Mouse (Mus musculus) liver, adult 2 months (tissue): Measurements from ENCODE around the gene Ubash3a. TPM values are rescaled to one million over a fixed set of nuclear protein-coding genes. Genes with fewer than 3 reads are reported as not detected.

ENCODE experiments used
- DNase-seq: peaks from one replicate; pipeline ENCODE4 v3.0.0-alpha.2; 2011; ENCODE audit warnings: low read depth, low spot score; ENCODE audit errors: extremely low read depth
- H3K27ac ChIP-seq: fragments of 200-500 bp; replicated peaks from 2 replicates; pipeline ENCODE4 v1.5.1; 2012; ENCODE audit warnings: low read depth, mild to moderate bottlenecking, control low read depth, inconsistent platforms, low read length; ENCODE audit not compliant: insufficient read depth
- H3K27me3 ChIP-seq: fragments of 200-500 bp; 2 replicates; pipeline ENCODE4 v1.6.1; 2012; ENCODE audit warnings: mild to moderate bottlenecking, moderate library complexity, low read length, inconsistent platforms; ENCODE audit not compliant: control insufficient read depth, insufficient read depth
- H3K36me3 ChIP-seq: fragments of 200-500 bp; 2 replicates; pipeline ENCODE4 v1.6.1; 2012; ENCODE audit warnings: low read length, inconsistent platforms; ENCODE audit not compliant: control insufficient read depth, insufficient read depth
- H3K4me1 ChIP-seq: fragments of 200-500 bp; 2 replicates; pipeline ENCODE4 v1.6.1; 2011; ENCODE audit warnings: low read length; ENCODE audit not compliant: control insufficient read depth, insufficient read depth
- H3K4me3 ChIP-seq: fragments of 200-500 bp; 2 replicates; pipeline ENCODE4 v1.5.1; 2011; ENCODE audit warnings: low read depth, mild to moderate bottlenecking, control low read depth, low read length, moderate library complexity; ENCODE audit not compliant: insufficient read depth
- H3K79me2 ChIP-seq: fragments of 200-500 bp; 2 replicates; pipeline ENCODE4 v1.6.1; 2012; ENCODE audit warnings: inconsistent platforms, mild to moderate bottlenecking, low read length, moderate library complexity; ENCODE audit not compliant: control insufficient read depth, insufficient read depth
- H3K9ac ChIP-seq: fragments of 200-500 bp; 2 replicates; pipeline ENCODE4 v1.6.1; 2012; ENCODE audit warnings: low read depth, mild to moderate bottlenecking, control low read depth, inconsistent platforms, low read length
- CTCF ChIP-seq: fragments of 200-500 bp; IDR thresholded peaks from 2 replicates; pipeline ENCODE4 v1.5.1; 2011; ENCODE audit warnings: low read depth, low read length, control low read depth
- POLR2A ChIP-seq: fragments of 200-500 bp; IDR thresholded peaks from 2 replicates; pipeline ENCODE4 v1.6.1; 2011; ENCODE audit warnings: low read length, control low read depth; ENCODE audit not compliant: insufficient read depth; ENCODE audit errors: extremely low read depth
- WGBS: fragments of 180-500 bp; shearing (Covaris S2); methylation state at CpG from one replicate; pipeline ENCODE4 v1.1.7; 2018; 5-methylcytosine and 5-hydroxymethylcytosine counted together
- polyA plus RNA-seq: library from polyadenylated mRNA; depleted of rRNA; stranded (reverse); fragments of >200 nt; gene quantifications from 2 replicates; pipeline ENCODE4 v1.2.3, GENCODE M21; 2012
- total RNA-seq: library from RNA; depleted of rRNA; stranded (reverse); fragments of >200 nt; gene quantifications from 2 replicates; pipeline ENCODE4 v1.2.3, GENCODE M21; 2014

Ubash3a gene
- total and polyA plus RNA-seq, 2 experiments: 0.09 to 0.31 TPM

DNA sequence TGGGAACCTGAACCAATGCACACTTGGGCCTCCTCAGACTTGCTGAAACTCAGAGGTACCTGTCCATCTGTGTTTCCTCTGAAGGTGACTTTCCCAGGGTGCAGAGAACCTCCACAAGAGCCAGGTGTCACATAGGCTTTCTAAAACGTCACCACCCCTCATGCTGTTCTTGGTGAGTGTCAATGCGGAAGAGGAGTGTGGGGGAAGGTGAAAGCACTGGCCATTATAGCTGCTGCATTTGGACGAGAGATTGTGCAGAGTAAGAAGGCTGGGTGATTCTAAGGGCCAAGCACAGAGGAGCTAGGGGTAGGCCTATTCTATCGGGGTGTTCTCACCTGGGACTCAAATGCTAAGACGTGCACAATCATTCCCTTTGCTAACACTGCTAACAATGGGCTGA, 46.3 kb downstream of the Ubash3a start:
- no peak overlapping the region for H3K27ac ChIP-seq
- H3K36me3 ChIP-seq: no peaks in the 10 kb centered on the region
- H3K27me3 ChIP-seq: no peaks in the 10 kb centered on the region
- H3K4me3 ChIP-seq: no peak overlapping the region
- DNase-seq: no peak
- TF ChIP-seq POLR2A (no peak), CTCF (no peak)
- H3K4me1 ChIP-seq: no peaks in the 10 kb centered on the region
- no peaks in the 10 kb centered on the region for H3K79me2 ChIP-seq
- H3K9ac ChIP-seq: no peak overlapping the region
- 61% methylated on average over 5 of the region's 5 CpGs for WGBS

DNA sequence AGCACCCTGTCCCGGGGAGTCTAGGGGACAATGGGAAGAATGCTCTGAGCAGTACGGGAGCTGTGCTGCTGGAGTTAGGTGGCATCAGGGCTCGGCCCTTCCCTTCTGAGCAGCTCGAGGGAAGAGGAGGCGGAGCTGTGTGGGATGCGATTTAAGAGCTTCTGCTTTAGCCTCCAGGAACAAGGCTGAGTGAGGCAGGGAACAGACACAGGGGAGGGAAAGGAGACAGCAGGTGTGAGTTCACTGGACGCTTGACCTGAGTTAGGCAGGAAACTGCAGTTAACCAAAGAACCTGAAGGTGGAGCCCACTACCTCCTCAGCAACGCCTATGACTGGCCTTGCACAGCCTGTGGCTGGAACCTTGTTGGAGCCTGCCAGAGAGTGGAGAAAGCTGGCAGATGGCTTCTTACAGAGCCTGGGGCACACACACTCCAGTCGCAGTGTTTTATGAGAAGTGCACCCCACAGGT, 46.8 kb downstream of the Ubash3a start:
- H3K79me2 ChIP-seq: no peaks in the 10 kb centered on the region
- 14% methylated on average over 9 of the region's 9 CpGs for WGBS
- H3K27ac ChIP-seq: no peak overlapping the region
- no peaks in the 10 kb centered on the region for H3K36me3 ChIP-seq
- H3K4me3 ChIP-seq: no peak overlapping the region
- TF ChIP-seq POLR2A: no peak
- TF ChIP-seq CTCF: peak; percentile 93
- no peak overlapping the region for H3K9ac ChIP-seq
- no peaks in the 10 kb centered on the region for H3K27me3 ChIP-seq
- no peaks in the 10 kb centered on the region for H3K4me1 ChIP-seq
- DNase-seq: peak; percentile 68

GRCm38 (mm10) chr17:31257149-31257548, 49.5 kb downstream of the Ubash3a start:
- no peaks in the 10 kb centered on the region for H3K27me3 ChIP-seq
- no peaks in the 10 kb centered on the region for H3K79me2 ChIP-seq
- 72% methylated on average over 1 of the region's 1 CpGs for WGBS
- H3K4me3 ChIP-seq: no peak overlapping the region
- no peak for DNase-seq
- H3K9ac ChIP-seq: no peak overlapping the region
- no peaks in the 10 kb centered on the region for H3K36me3 ChIP-seq
- TF ChIP-seq CTCF: no peak
- TF ChIP-seq POLR2A: no peak
- no peak overlapping the region for H3K27ac ChIP-seq
- H3K4me1 ChIP-seq: peaks cover 10% of the 10 kb centered on the region

DNA sequence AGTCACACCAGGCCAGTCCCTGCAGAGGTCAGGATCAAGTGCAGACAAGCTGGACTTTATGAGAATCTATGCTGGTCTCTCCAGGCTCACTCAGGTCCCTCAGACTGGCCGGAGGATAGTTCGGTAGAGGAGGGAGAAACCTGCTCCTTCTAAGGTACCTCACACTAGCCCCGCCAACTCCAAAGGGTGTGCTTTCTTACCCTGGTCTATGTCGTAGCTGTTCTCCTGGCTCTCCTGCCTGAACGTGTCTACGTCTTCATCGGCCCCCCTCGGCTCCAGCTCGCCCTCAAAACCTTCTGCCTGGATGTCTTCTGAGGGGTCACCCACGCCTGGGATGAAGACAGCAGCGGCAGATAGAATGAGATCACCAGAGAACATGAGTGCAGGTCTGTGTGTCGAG, 50.2 kb downstream of the Ubash3a start:
- H3K4me1 ChIP-seq: peaks cover 10% of the 10 kb centered on the region
- no peak for TF ChIP-seq CTCF
- DNase-seq: no peak

DNA sequence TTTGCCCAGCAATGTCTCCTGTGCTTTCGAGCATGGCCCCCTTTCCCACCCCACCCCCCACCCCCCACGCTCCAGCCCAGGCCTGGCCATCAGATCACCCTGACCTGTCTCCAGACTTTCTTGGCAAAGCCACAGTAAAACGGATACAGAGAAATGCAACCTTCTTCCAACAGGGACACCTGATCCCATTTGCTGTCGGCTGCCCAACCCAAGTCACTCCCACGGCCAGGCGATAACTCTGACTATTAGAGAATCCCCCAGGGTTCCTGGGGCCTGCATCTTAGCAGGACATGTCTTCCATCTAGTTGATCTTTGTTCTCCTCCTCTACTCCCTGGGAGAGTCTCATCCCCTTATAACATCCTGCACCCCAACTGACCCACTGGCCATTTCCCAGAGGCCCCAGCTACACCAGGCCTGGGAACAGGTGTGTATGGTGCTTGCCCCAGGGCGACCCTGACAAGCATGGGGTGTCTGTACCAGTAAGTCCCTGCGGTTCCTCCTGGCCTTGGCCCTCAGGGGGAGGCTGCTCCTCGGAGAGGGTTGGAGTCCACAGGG, 50.7 kb downstream of the Ubash3a start:
- H3K4me3 ChIP-seq: no peak overlapping the region
- no peaks in the 10 kb centered on the region for H3K36me3 ChIP-seq
- no peak for TF ChIP-seq CTCF
- H3K27me3 ChIP-seq: no peaks in the 10 kb centered on the region
- no peak for DNase-seq
- H3K79me2 ChIP-seq: no peaks in the 10 kb centered on the region
- no peak overlapping the region for H3K9ac ChIP-seq
- H3K4me1 ChIP-seq: peaks cover 10% of the 10 kb centered on the region
- 86% methylated on average over 9 of the region's 9 CpGs for WGBS
- H3K27ac ChIP-seq: no peak overlapping the region

More for the DNA sequence above, 50.2 kb downstream of the Ubash3a start:
- H3K9ac ChIP-seq: no peak overlapping the region
- H3K27me3 ChIP-seq: no peaks in the 10 kb centered on the region
- no peak overlapping the region for H3K27ac ChIP-seq
- no peaks in the 10 kb centered on the region for H3K79me2 ChIP-seq
- H3K36me3 ChIP-seq: no peaks in the 10 kb centered on the region
- no peak overlapping the region for H3K4me3 ChIP-seq
- 93% methylated on average over 12 of the region's 12 CpGs for WGBS

DNA sequence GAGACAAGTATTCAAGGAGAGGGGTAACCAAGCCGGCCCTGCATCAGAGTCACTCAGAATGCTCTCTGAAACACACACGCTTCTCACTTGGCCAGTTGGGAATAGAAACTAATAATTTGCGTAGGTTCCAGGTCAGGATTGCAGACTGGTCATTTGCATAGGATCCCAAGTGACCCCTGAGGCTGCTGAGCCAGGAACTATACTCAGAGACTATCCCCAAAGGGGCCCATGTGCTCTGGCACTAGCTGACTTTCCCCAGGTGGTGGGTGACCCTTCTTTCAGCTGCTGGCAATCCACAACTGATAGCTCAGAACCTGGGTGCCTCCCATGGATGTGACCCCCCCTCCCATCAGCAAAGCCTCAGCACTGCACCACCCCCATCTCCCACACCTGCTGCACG, 51.5 kb downstream of the Ubash3a start:
- Histone ChIP-seq H3K4me3 (no peak overlapping the region), H3K79me2 (no peaks in the 10 kb centered on the region), H3K36me3 (no peaks in the 10 kb centered on the region), H3K27me3 (no peaks in the 10 kb centered on the region), H3K27ac (no peak overlapping the region), H3K9ac (no peak overlapping the region), H3K4me1 (peaks cover 10% of the 10 kb centered on the region)
- WGBS: 89% methylated on average over 4 of the region's 4 CpGs
- DNase-seq: no peak
- TF ChIP-seq POLR2A: no peak
- no peak for TF ChIP-seq CTCF
